Mouse (Mus musculus): ENCODE results near the gene Zzz3.

DNA sequence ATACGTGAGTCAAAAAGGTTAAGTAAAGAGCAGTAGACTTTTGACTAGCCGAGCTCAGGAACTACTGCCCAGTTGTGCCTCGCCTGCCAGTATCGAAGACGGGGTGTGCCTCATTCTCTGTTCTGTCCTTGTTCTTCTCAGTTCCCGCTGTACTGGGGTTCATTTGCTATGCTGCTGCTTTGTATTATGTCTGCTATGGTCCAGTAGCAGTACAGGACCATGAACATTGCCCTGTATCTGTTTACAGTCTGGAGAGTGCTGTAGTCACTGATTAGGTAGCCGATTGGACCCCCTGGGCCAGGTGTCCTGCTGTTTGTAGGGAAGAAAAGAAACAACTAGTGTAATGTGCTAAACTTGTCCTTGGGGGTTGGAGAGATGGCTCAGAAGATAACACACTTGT is 42.8 kb downstream of the Zzz3 start:
- TF ChIP-seq CTCF (IDR thresholded peaks at IDR 0.05; ENCODE audit: insufficient read depth, low read depth, low read length) (no peak), POLR2A (IDR thresholded peaks at IDR 0.05; ENCODE audit: insufficient read depth, low read depth, low read length) (no peak)
